Mouse (Mus musculus) CH12.LX (cell line): ENCODE measurements around the gene Hk1. TPM values are rescaled to one million over a fixed set of nuclear protein-coding genes. Genes with fewer than 3 reads are reported as not detected.

Experiments
- DNase-seq: peaks from one replicate; pipeline ENCODE4 v3.0.0-alpha.2; 2013; ENCODE audit errors: extremely low read depth
- H3K27ac ChIP-seq: 2 replicates; pipeline ENCODE4 v1.5.1; 2012; ENCODE audit warnings: low read depth, mild to moderate bottlenecking, control low read depth, moderate library complexity; ENCODE audit not compliant: insufficient read depth
- H3K27me3 ChIP-seq: replicated peaks from 2 replicates; pipeline ENCODE3; 2012; ENCODE audit warnings: inconsistent platforms
- H3K36me3 ChIP-seq, 2 experiments: replicated peaks in 1 of 2; 2 replicates each; pipeline versions ENCODE3 to v1.6.1; 2012; ENCODE audit warnings: inconsistent platforms in 1 of 2, low read length in 1 of 2, mild to moderate bottlenecking in 1 of 2, mixed read lengths in 1 of 2, moderate library complexity in 1 of 2; ENCODE audit not compliant: control insufficient read depth in 1 of 2, insufficient read depth in 1 of 2
- H3K4me1 ChIP-seq, 2 experiments: 2 replicates each; pipeline ENCODE4 v1.6.1; 2012; ENCODE audit warnings: inconsistent platforms in 1 of 2, moderate library complexity in 1 of 2; ENCODE audit not compliant: insufficient read depth in 2 of 2, control insufficient read depth in 1 of 2
- H3K4me2 ChIP-seq: 2 replicates; pipeline ENCODE4 v1.6.1; 2012; ENCODE audit warnings: low read depth, mild to moderate bottlenecking, control low read depth; ENCODE audit not compliant: poor library complexity, insufficient read depth, severe bottlenecking
- H3K4me3 ChIP-seq, 3 experiments: fragments of 150-350 bp in 1 of 3; sonication (generic) in 1 of 3; replicated peaks in 1 of 3; 2 replicates each; pipeline versions ENCODE3 to v1.5.1; 2011 to 2012; ENCODE audit warnings: low read depth in 2 of 3, low read length in 2 of 3, mild to moderate bottlenecking in 2 of 3, moderate library complexity in 2 of 3, control low read depth in 1 of 3, improper control_type of control experiment in 1 of 3, inconsistent platforms in 1 of 3, mixed read lengths in 1 of 3; ENCODE audit not compliant: poor library complexity in 1 of 3
- H3K79me2 ChIP-seq: replicated peaks from 2 replicates; pipeline ENCODE4 v1.6.1; 2012; ENCODE audit warnings: mild to moderate bottlenecking, moderate library complexity; ENCODE audit not compliant: control insufficient read depth, poor library complexity, insufficient read depth, severe bottlenecking; ENCODE audit errors: extremely low read depth
- H3K9ac ChIP-seq: 2 replicates; pipeline ENCODE4 v1.6.1; 2012; ENCODE audit warnings: low read depth, mild to moderate bottlenecking, control low read depth, moderate library complexity; ENCODE audit not compliant: insufficient read depth
- H3K9me3 ChIP-seq: replicated peaks from 2 replicates; pipeline ENCODE3; 2012; ENCODE audit warnings: low read length, inconsistent platforms, mixed read lengths
- CHD1 ChIP-seq: IDR thresholded peaks from 2 replicates; pipeline ENCODE4 v1.6.1; 2012; ENCODE audit warnings: low read depth, low read length, improper control_type of control experiment, inconsistent platforms
- CHD2 ChIP-seq: IDR thresholded peaks from 2 replicates; pipeline ENCODE4 v1.6.1; 2011; ENCODE audit warnings: low read length, improper control_type of control experiment
- EP300 ChIP-seq: IDR thresholded peaks from 2 replicates; pipeline ENCODE4 v1.6.1; 2011; ENCODE audit warnings: low read length, improper control_type of control experiment
- ETS1 ChIP-seq: conservative IDR thresholded peaks from 2 replicates; pipeline ENCODE4 v1.6.1; 2012; ENCODE audit warnings: low read depth, mild to moderate bottlenecking, inconsistent platforms, low read length, improper control_type of control experiment, moderate library complexity
- GABPA ChIP-seq: IDR thresholded peaks from 2 replicates; pipeline ENCODE4 v1.6.1; 2012; ENCODE audit warnings: low read depth, low read length, improper control_type of control experiment, inconsistent platforms; ENCODE audit not compliant: insufficient replicate concordance
- HCFC1 ChIP-seq: IDR thresholded peaks from 2 replicates; pipeline ENCODE4 v1.6.1; 2012; ENCODE audit warnings: low read depth, mild to moderate bottlenecking, inconsistent platforms, low read length, improper control_type of control experiment
- IRF4 ChIP-seq: IDR thresholded peaks from 2 replicates; pipeline ENCODE4 v1.6.1; 2014; ENCODE audit warnings: low read depth, mild to moderate bottlenecking, inconsistent platforms, low read length, improper control_type of control experiment
- JUN ChIP-seq: IDR thresholded peaks from 2 replicates; pipeline ENCODE4 v1.6.1; 2011; ENCODE audit warnings: low read depth, mild to moderate bottlenecking, low read length, improper control_type of control experiment, moderate library complexity; ENCODE audit not compliant: insufficient read depth
- MAFK ChIP-seq: IDR thresholded peaks from 2 replicates; pipeline ENCODE4 v1.6.1; 2011; ENCODE audit warnings: low read length, improper control_type of control experiment; ENCODE audit not compliant: insufficient replicate concordance
- MAX ChIP-seq: IDR thresholded peaks from 2 replicates; pipeline ENCODE4 v1.6.1; 2011; ENCODE audit warnings: low read length, improper control_type of control experiment
- MEF2A ChIP-seq: IDR thresholded peaks from 2 replicates; pipeline ENCODE4 v1.6.1; 2014; ENCODE audit warnings: low read depth, mild to moderate bottlenecking, inconsistent platforms, low read length, improper control_type of control experiment, borderline replicate concordance
- MYC ChIP-seq: IDR thresholded peaks from 2 replicates; pipeline ENCODE4 v1.6.1; 2011; ENCODE audit warnings: low read depth, mild to moderate bottlenecking, improper control_type of control experiment, low read length
- NRF1 ChIP-seq: IDR thresholded peaks from 2 replicates; pipeline ENCODE4 v1.6.1; 2014; ENCODE audit warnings: low read depth, mild to moderate bottlenecking, inconsistent platforms, low read length, improper control_type of control experiment, moderate library complexity
- POLR2A ChIP-seq: IDR thresholded peaks from 2 replicates; pipeline ENCODE4 v1.6.1; 2011; ENCODE audit warnings: low read depth, mild to moderate bottlenecking, improper control_type of control experiment, low read length
- RCOR1 ChIP-seq: conservative IDR thresholded peaks from 2 replicates; pipeline ENCODE4 v1.6.1; 2012; ENCODE audit warnings: low read depth, mild to moderate bottlenecking, inconsistent platforms, low read length, improper control_type of control experiment
- SMC3 ChIP-seq: IDR thresholded peaks from 2 replicates; pipeline ENCODE4 v1.6.1; 2011; ENCODE audit warnings: low read depth, low read length, improper control_type of control experiment
- TCF12 ChIP-seq: IDR thresholded peaks from 2 replicates; pipeline ENCODE4 v1.6.1; 2014; ENCODE audit warnings: low read depth, mild to moderate bottlenecking, inconsistent platforms, low read length, improper control_type of control experiment
- USF2 ChIP-seq: conservative IDR thresholded peaks from 2 replicates; pipeline ENCODE4 v1.6.1; 2011; ENCODE audit warnings: low read depth, low read length, improper control_type of control experiment
- ZC3H11A ChIP-seq: IDR thresholded peaks from 2 replicates; pipeline ENCODE4 v1.6.1; 2012; ENCODE audit warnings: low read depth, mild to moderate bottlenecking, inconsistent platforms, low read length, improper control_type of control experiment
- ZKSCAN1 ChIP-seq: IDR thresholded peaks from 2 replicates; pipeline ENCODE4 v1.6.1; 2012; ENCODE audit warnings: low read depth, inconsistent platforms, low read length, improper control_type of control experiment, borderline replicate concordance
- ZMIZ1 ChIP-seq: IDR thresholded peaks from 2 replicates; pipeline ENCODE4 v1.6.1; 2012; ENCODE audit warnings: low read depth, mild to moderate bottlenecking, inconsistent platforms, low read length, improper control_type of control experiment
- dilution Hi-C: fragments of 300-500 bp; cut with MboI; formaldehyde crosslinking; loops from 2 replicates; pipeline ENCODE4 v1.14.3; 2020; ENCODE audit warnings: low sequenced_read_pairs; ENCODE audit not compliant: extremely low pct_unique_long_range_greater_than_20kb, extremely low pct_ligation_motif_present
- in situ Hi-C: fragments of 300-500 bp; cut with MboI; formaldehyde crosslinking; loops from 3 replicates; pipeline ENCODE4 v1.14.3; 2019; ENCODE audit warnings: low sequenced_read_pairs, low pct_ligation_motif_present, low pct_unique_long_range_greater_than_20kb, mixed read lengths
- polyA plus RNA-seq: library from polyadenylated mRNA; unstranded; fragments of >175 nt; gene quantifications from 2 replicates; pipeline ENCODE4 v1.2.1, GENCODE M21; 2012; ENCODE audit warnings: low read depth; ENCODE audit not compliant: insufficient read length
- total RNA-seq, 2 experiments: library from RNA; depleted of rRNA; stranded (reverse); fragments of 300-350 nt in 1 of 2; fragments of >200 nt in 1 of 2; gene quantifications; 2 replicates each; pipeline ENCODE4 v1.2.3; 2012 to 2014

Hk1 gene
- total and polyA plus RNA-seq, 3 experiments: 9.3 to 30.1 (median 23.4) TPM

- no peaks in the 10 kb centered on the region for H3K79me2 ChIP-seq
- H3K9ac ChIP-seq: no peak overlapping the region
- H3K4me2 ChIP-seq: peak overlapping the region; percentile 55
- peaks cover 4% of the 10 kb centered on the region for H3K9me3 ChIP-seq
- peaks cover 7 to 18% of the 10 kb centered on the region in 2 experiments for H3K4me1 ChIP-seq
- H3K4me3 ChIP-seq: no peak overlapping the region
- H3K27ac ChIP-seq: no peak overlapping the region
- H3K27me3 ChIP-seq: no peaks in the 10 kb centered on the region
- in situ Hi-C loops: no loop called here
- peak; percentile 76 for DNase-seq
- H3K36me3 ChIP-seq: peaks cover 2 to 51% of the 10 kb centered on the region in 2 experiments
- dilution Hi-C loops: no loop called here
- TF ChIP-seq GABPA (no peak), CHD2 (peak; percentile 66; the same call in 1 of the 2 replicates)
These were observed 68.2 kb downstream of the Hk1 start for GRCm38 (mm10) chr10:62311464-62311863.

GRCm38 (mm10) chr10:62310259-62311039, 69.3 kb downstream of the Hk1 start:
- no peak for DNase-seq
- dilution Hi-C loops: no loop called here
- Histone ChIP-seq H3K27me3 (no peaks in the 10 kb centered on the region), H3K9me3 (peaks cover 4% of the 10 kb centered on the region), H3K27ac (no peak overlapping the region), H3K4me1 (peaks cover 7 to 21% of the 10 kb centered on the region in 2 experiments), H3K79me2 (no peaks in the 10 kb centered on the region), H3K4me3 (no peak overlapping the region), H3K36me3 (peaks cover 2 to 51% of the 10 kb centered on the region in 2 experiments), H3K9ac (no peak overlapping the region)
- in situ Hi-C loops: no loop called here
- TF ChIP-seq GABPA: no peak
- no peak for TF ChIP-seq EP300
- TF ChIP-seq CHD1: no peak
- no peak for TF ChIP-seq USF2
- TF ChIP-seq MYC: no peak
- TF ChIP-seq ZKSCAN1: no peak
- no peak for TF ChIP-seq SMC3
- no peak for TF ChIP-seq MAFK
- no peak for TF ChIP-seq ETS1
- no peak for TF ChIP-seq HCFC1
- no peak for TF ChIP-seq POLR2A
- TF ChIP-seq ZMIZ1: no peak
- TF ChIP-seq ZC3H11A: no peak
- TF ChIP-seq TCF12: no peak
- no peak for TF ChIP-seq JUN
- TF ChIP-seq NRF1: no peak
- TF ChIP-seq MAX: no peak
- TF ChIP-seq RCOR1: no peak
- no peak for TF ChIP-seq MEF2A
- TF ChIP-seq IRF4: no peak
- TF ChIP-seq, all 38 proteins: peak for 0
- H3K4me2 ChIP-seq: no peak overlapping the region
